Mouse (Mus musculus) ES-Bruce4 (cell line): ENCODE measurements around the gene Stoml2. TPM values are rescaled to one million over a fixed set of nuclear protein-coding genes. Genes with fewer than 3 reads are reported as not detected.
A peak's percentile ranks its signal among the peaks of the same experiment; 100 is the strongest.
"Not testable (repeated sequence)": the region's sequence is repeated elsewhere in the genome, so short reads cannot be mapped to it uniquely, and the experiment has no call there.

Source experiments
- H3K27ac ChIP-seq: 2 replicates; pipeline ENCODE4 v1.5.1; 2012; ENCODE audit warnings: low read length, inconsistent platforms; ENCODE audit not compliant: insufficient read depth
- H3K27me3 ChIP-seq: 2 replicates; pipeline ENCODE4 v1.6.1; 2012; ENCODE audit warnings: mild to moderate bottlenecking, low read length, inconsistent platforms; ENCODE audit not compliant: control insufficient read depth, poor library complexity, insufficient read depth, severe bottlenecking
- H3K36me3 ChIP-seq: 2 replicates; pipeline ENCODE4 v1.6.1; 2012; ENCODE audit warnings: inconsistent platforms, mild to moderate bottlenecking, low read length, moderate library complexity; ENCODE audit not compliant: control insufficient read depth, poor library complexity, insufficient read depth, severe bottlenecking
- H3K4me1 ChIP-seq: one replicate; pipeline ENCODE4 v1.8.1; 2011; ENCODE audit warnings: low read length; ENCODE audit not compliant: control insufficient read depth, insufficient read depth
- H3K4me3 ChIP-seq: 2 replicates; pipeline ENCODE4 v1.5.1; 2011; ENCODE audit warnings: low read depth, mild to moderate bottlenecking, low read length
- H3K9ac ChIP-seq: 2 replicates; pipeline ENCODE4 v1.6.1; 2012; ENCODE audit warnings: low read depth, mild to moderate bottlenecking, inconsistent platforms; ENCODE audit not compliant: poor library complexity, severe bottlenecking
- H3K9me3 ChIP-seq: replicated peaks from 2 replicates; pipeline ENCODE4 v1.6.1; 2012; ENCODE audit warnings: mild to moderate bottlenecking, low read length, inconsistent platforms; ENCODE audit not compliant: control insufficient read depth, poor library complexity, insufficient read depth, severe bottlenecking
- CTCF ChIP-seq: IDR thresholded peaks from one replicate; pipeline ENCODE4 v1.8.1; 2011; ENCODE audit warnings: low read depth, low read length
- EP300 ChIP-seq: IDR thresholded peaks from 2 replicates; pipeline ENCODE4 v1.6.1; 2011; ENCODE audit warnings: low read depth, low read length; ENCODE audit not compliant: insufficient read depth
- POLR2A ChIP-seq: IDR thresholded peaks from one replicate; pipeline ENCODE4 v1.8.1; 2011; ENCODE audit warnings: low read length; ENCODE audit not compliant: insufficient read depth
- polyA plus RNA-seq: library from polyadenylated mRNA; stranded (reverse); fragments of >200 nt; gene quantifications from 2 replicates; pipeline ENCODE4 v1.2.4, GENCODE M21; 2011; ENCODE audit warnings: low read depth; ENCODE audit not compliant: missing spikeins, insufficient read depth, insufficient read length

The Stoml2 gene
- polyA plus RNA-seq, 1 experiment, result 187 TPM

DNA sequence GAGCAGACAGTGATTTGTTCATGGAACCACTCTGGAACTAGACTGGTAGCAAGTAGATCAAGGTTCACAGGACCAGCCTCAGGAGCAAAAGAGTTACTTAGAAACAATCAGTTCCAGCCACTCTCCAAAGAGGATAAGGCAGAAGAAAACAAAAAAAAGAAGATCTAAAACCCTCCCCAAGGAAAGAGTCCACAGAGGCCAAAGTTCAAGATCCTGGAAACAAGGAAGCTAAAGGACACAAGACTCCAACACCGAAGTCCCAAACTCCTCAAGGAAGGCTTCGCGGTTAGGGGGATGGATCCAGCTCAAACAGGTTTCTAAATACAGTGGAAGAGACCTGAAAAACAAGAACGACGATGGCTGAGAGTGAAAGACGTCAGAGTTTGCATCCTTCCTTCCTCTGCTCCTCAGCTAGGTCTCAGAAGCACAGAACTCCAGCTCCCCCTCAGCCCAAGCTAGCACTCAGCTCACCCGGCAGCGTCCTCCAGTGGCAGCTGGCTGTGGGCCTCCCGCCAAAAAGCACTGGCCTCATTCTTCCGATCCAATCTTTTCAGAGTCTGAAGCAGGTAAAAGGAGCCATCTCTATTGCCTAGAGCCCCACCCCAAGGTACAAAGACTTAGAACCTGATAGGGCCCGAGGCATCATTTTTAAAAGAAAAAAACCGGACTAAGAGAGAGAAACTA lies 28.6 kb downstream of the Stoml2 start:
- Histone ChIP-seq H3K27ac (peak overlapping the region; percentile 32; the same call in 1 of the 2 replicates), H3K9ac (no peak overlapping the region), H3K27me3 (no peaks in the 10 kb centered on the region), H3K4me1 (no peaks in the 10 kb centered on the region), H3K36me3 (peaks cover 2% of the 10 kb centered on the region; the same call in 1 of the 2 replicates), H3K4me3 (no peak overlapping the region), H3K9me3 (no peaks in the 10 kb centered on the region)
- TF ChIP-seq CTCF (peak; percentile 43), POLR2A (no peak)

GRCm38 (mm10) chr4:43001272-43001671 lies 30.2 kb downstream of the Stoml2 start:
- Histone ChIP-seq H3K4me1 (no peaks in the 10 kb centered on the region), H3K4me3 (no peak overlapping the region), H3K9me3 (no peaks in the 10 kb centered on the region), H3K27ac (no peak overlapping the region), H3K36me3 (peaks cover 5% of the 10 kb centered on the region), H3K9ac (peak overlapping the region; percentile 51), H3K27me3 (no peaks in the 10 kb centered on the region)
- TF ChIP-seq EP300, result no peak
- no peak for TF ChIP-seq CTCF
- no peak for TF ChIP-seq POLR2A

GRCm38 (mm10) chr4:43000141-43000986 lies 31.1 kb downstream of the Stoml2 start, which contains the start of gene Vcp:
Vcp (minus strand) TSS chr4:43000507.
- peak; percentile 17 for TF ChIP-seq POLR2A
- Histone ChIP-seq H3K27ac (peak within 1 kb of the TSS; percentile 85), H3K4me3 (peak within 1 kb of the TSS; percentile 94), H3K9ac (peak within 1 kb of the TSS; percentile 88), H3K36me3 (peaks cover 13% of the 10 kb centered on the region)
- H3K4me1 ChIP-seq, H3K9me3 ChIP-seq, H3K27me3 ChIP-seq: not testable (repeated sequence)

GRCm38 (mm10) chr4:42999451-43000140 lies 31.9 kb downstream of the Stoml2 start:
- Histone ChIP-seq H3K27me3 (no peaks in the 10 kb centered on the region), H3K36me3 (peaks cover 21% of the 10 kb centered on the region)

GRCm38 (mm10) chr4:42998022-42998421 lies 33.5 kb downstream of the Stoml2 start:
- Histone ChIP-seq H3K9ac (peak overlapping the region; percentile 88), H3K36me3 (peaks cover 36% of the 10 kb centered on the region), H3K9me3 (no peaks in the 10 kb centered on the region), H3K27ac (no peak overlapping the region; the same call in 1 of the 2 replicates), H3K27me3 (no peaks in the 10 kb centered on the region), H3K4me3 (no peak overlapping the region), H3K4me1 (no peaks in the 10 kb centered on the region)
- TF ChIP-seq CTCF (no peak), POLR2A (no peak), EP300 (no peak)

More at GRCm38 (mm10) chr4:42999451-43000140, 31.9 kb downstream of the Stoml2 start:
- no peaks in the 10 kb centered on the region for H3K4me1 ChIP-seq
- TF ChIP-seq POLR2A, result no peak
- TF ChIP-seq CTCF, result peak; percentile 8
- H3K9me3 ChIP-seq, result no peaks in the 10 kb centered on the region
- H3K27ac ChIP-seq, result peak overlapping the region; percentile 85
- H3K9ac ChIP-seq, result peak overlapping the region; percentile 88
- peak overlapping the region; percentile 94 for H3K4me3 ChIP-seq
